Comparison of ENCODE assay signal across 20 mouse cellular contexts in genomic region chr2:155567751-155568150, GRCm38 (mm10).
"Had no signal": no experiment of that assay in that cellular context is flagged by ENCODE, and none has a peak within 500 bp of the region (broad histone marks: within the 10 kb centered on the region; RNA-seq: fewer than 3 reads in every experiment).

No protein-coding gene starts in this region.

- H3K4me1 ChIP-seq: limb, embryonic 12.5 days; limb, embryonic 15.5 days; liver, embryonic 15.5 days; midbrain, embryonic 15.5 days; neural tube, embryonic 12.5 days; stomach, embryonic 15.5 days had no signal

- H3K36me3 ChIP-seq: midbrain, embryonic 15.5 days; stomach, embryonic 15.5 days had no signal

- H3K4me3 ChIP-seq: limb, embryonic 12.5 days; limb, embryonic 15.5 days; liver, embryonic 15.5 days; midbrain, embryonic 15.5 days; neural tube, embryonic 12.5 days; neural tube, embryonic 15.5 days; stomach, embryonic 15.5 days had no signal

- H3K4me2 ChIP-seq: limb, embryonic 12.5 days; limb, embryonic 15.5 days; liver, embryonic 11.5 days; liver, embryonic 15.5 days; midbrain, embryonic 11.5 days; midbrain, embryonic 15.5 days; neural tube, embryonic 12.5 days; neural tube, embryonic 15.5 days; stomach, embryonic 15.5 days had no signal

- DNase-seq: kidney, adult 18-20 months; kidney, adult 9 months; kidney, postnatal 14 days; kidney, postnatal 4 days; left cerebral cortex, postnatal 4 days; lung, adult 2 months; lung, postnatal 14 days; right cerebral cortex, adult 18-20 months; right cerebral cortex, postnatal 14 days; right cerebral cortex, postnatal 4 days; thymus, postnatal 25 days had no signal

- H3K9me3 ChIP-seq: limb, embryonic 12.5 days; limb, embryonic 15.5 days; liver, embryonic 15.5 days; midbrain, embryonic 15.5 days; neural tube, embryonic 12.5 days; neural tube, embryonic 15.5 days; stomach, embryonic 15.5 days had no signal

- H3K27me3 ChIP-seq: limb, embryonic 12.5 days; limb, embryonic 15.5 days; liver, embryonic 15.5 days; midbrain, embryonic 15.5 days; neural tube, embryonic 12.5 days; neural tube, embryonic 15.5 days; stomach, embryonic 15.5 days had no signal

- ATAC-seq: midbrain, embryonic 15.5 days had no signal

- H3K27ac ChIP-seq: limb, embryonic 12.5 days; limb, embryonic 15.5 days; liver, embryonic 15.5 days; midbrain, embryonic 15.5 days; neural tube, embryonic 12.5 days; neural tube, embryonic 15.5 days; stomach, embryonic 15.5 days had no signal

- H3K9ac ChIP-seq: limb, embryonic 12.5 days; limb, embryonic 15.5 days; liver, embryonic 15.5 days; midbrain, embryonic 15.5 days; neural tube, embryonic 12.5 days; neural tube, embryonic 15.5 days; stomach, embryonic 15.5 days had no signal
